ENCODE assay signal across 13 mouse cellular contexts in the genomic region with DNA sequence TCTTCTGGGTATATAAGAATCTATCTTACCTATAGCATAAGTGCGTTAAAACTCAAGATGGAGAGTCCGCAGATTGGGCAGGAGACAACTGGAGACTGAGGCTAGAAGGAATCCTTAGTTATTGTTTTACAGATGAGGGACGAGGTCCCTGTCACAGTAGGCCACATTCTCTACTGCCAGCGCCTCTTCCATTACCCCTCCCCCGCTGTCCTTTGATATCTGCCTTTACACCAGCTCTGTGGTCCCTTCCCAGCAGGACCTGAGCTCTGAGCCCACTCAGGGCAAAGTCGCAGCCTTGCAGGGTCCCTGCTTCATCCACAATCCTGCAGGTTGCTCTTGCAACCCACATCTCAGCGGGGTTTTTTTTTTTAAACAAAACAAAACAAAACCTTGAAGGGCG. TPM values are rescaled to one million over a fixed set of nuclear protein-coding genes. Genes with fewer than 3 reads are reported as not detected.
DNase-seq lines count a peak whose midpoint lies in the region; ATAC-seq and TF ChIP-seq lines count a peak whose summit lies in the region.
"Had no signal": no experiment of that assay in that cellular context is flagged by ENCODE, and none has a peak within 500 bp of the region (broad histone marks: within the 10 kb centered on the region; RNA-seq: fewer than 3 reads in every experiment).

No protein-coding gene starts in this region.

- no peaks in the 10 kb centered on the region for H3K36me3 ChIP-seq in heart, embryonic 13.5 days
- H3K36me3 ChIP-seq in lung, postnatal 0 days (ENCODE audit: insufficient read depth, low read length): no peaks in the 10 kb centered on the region
- H3K36me3 ChIP-seq in hindbrain, embryonic 14.5 days (replicated peaks; ENCODE audit: control insufficient read depth, insufficient read depth): no peaks in the 10 kb centered on the region
- H3K36me3 ChIP-seq in stomach, embryonic 14.5 days (ENCODE audit: control insufficient read depth, insufficient read depth, low read length): no peaks in the 10 kb centered on the region
- H3K36me3 ChIP-seq: embryonic facial prominence, embryonic 15.5 days had no signal

- no peaks in the 10 kb centered on the region for H3K9me3 ChIP-seq in heart, embryonic 13.5 days
- no peaks in the 10 kb centered on the region for H3K9me3 ChIP-seq in lung, postnatal 0 days (ENCODE audit: low read length)
- no peaks in the 10 kb centered on the region for H3K9me3 ChIP-seq in hindbrain, embryonic 14.5 days (ENCODE audit: control insufficient read depth, low read length)
- H3K9me3 ChIP-seq in stomach, embryonic 14.5 days (ENCODE audit: control insufficient read depth, low read depth, low read length): no peaks in the 10 kb centered on the region
- H3K9me3 ChIP-seq: embryonic facial prominence, embryonic 15.5 days had no signal

- TF ChIP-seq EP300 in lung, postnatal 0 days (IDR thresholded peaks at IDR 0.05): no peak

- no peak for ATAC-seq in heart, embryonic 13.5 days (ENCODE audit: extremely low read depth, insufficient number of reproducible peaks, low FRiP score, low TSS enrichment)
- no peak for ATAC-seq in lung, postnatal 0 days
- no peak for ATAC-seq in hindbrain, embryonic 14.5 days (ENCODE audit: low FRiP score)
- no peak for ATAC-seq in stomach, embryonic 14.5 days (ENCODE audit: insufficient number of reproducible peaks, insufficient read depth, low FRiP score, low read depth)
- ATAC-seq: CD4-positive, CD25-positive, alpha-beta regulatory T cell, adult 4 months had no signal

- H3K4me1 ChIP-seq in heart, embryonic 13.5 days: peaks cover 28% of the 10 kb centered on the region
- peaks cover 3% of the 10 kb centered on the region; the same call in 1 of the 2 replicates for H3K4me1 ChIP-seq in lung, postnatal 0 days (ENCODE audit: insufficient read depth, low read depth, low read length)
- 0 out of 2 replicates have a peak, but pooled peaks cover 12% of the 10 kb centered on the region for H3K4me1 ChIP-seq in hindbrain, embryonic 14.5 days (replicated peaks; ENCODE audit: control insufficient read depth, insufficient read depth, low read length)
- peaks cover 5% of the 10 kb centered on the region; the same call in 1 of the 2 replicates for H3K4me1 ChIP-seq in stomach, embryonic 14.5 days (ENCODE audit: control insufficient read depth, insufficient read depth, low read length)

- intact Hi-C loops in heart, postnatal 10 days (cut with DNase I): no loop called here

- peak overlapping the region; percentile 43 for H3K4me3 ChIP-seq in heart, embryonic 13.5 days
- H3K4me3 ChIP-seq in lung, postnatal 0 days (ENCODE audit: low read depth, low read length): peak overlapping the region; percentile 31; the same call in 1 of the 2 replicates
- H3K4me3 ChIP-seq in hindbrain, embryonic 14.5 days (replicated peaks; ENCODE audit: low read length): peak overlapping the region; percentile 16; the same call in 1 of the 2 replicates
- H3K4me3 ChIP-seq in stomach, embryonic 14.5 days (ENCODE audit: low read depth, low read length): peak overlapping the region; percentile 26; the same call in 1 of the 2 replicates

- 7% methylated on average over 8 of the region's 8 CpGs for WGBS in heart, embryonic 13.5 days
- 7% methylated on average over 8 of the region's 8 CpGs for WGBS in lung, postnatal 0 days
- 4% methylated on average over 8 of the region's 8 CpGs for WGBS in hindbrain, embryonic 14.5 days
- whole genome bisulfite sequencing in stomach, embryonic 14.5 days: 6% methylated on average over 8 of the region's 8 CpGs

- peak overlapping the region; percentile 61 for H3K4me2 ChIP-seq in heart, embryonic 13.5 days
- H3K4me2 ChIP-seq in lung, postnatal 0 days (replicated peaks; ENCODE audit: low read depth, low read length): peak overlapping the region; percentile 55; the same call in 1 of the 2 replicates
- peak overlapping the region; percentile 28; the same call in 1 of the 2 replicates for H3K4me2 ChIP-seq in hindbrain, embryonic 14.5 days (replicated peaks)
- peak overlapping the region; percentile 28; the same call in 1 of the 2 replicates for H3K4me2 ChIP-seq in stomach, embryonic 14.5 days (replicated peaks; ENCODE audit: low read depth, low read length)

- no peak for TF ChIP-seq CTCF in lung, postnatal 0 days (IDR thresholded peaks at IDR 0.05)

- H3K27me3 ChIP-seq in heart, embryonic 13.5 days (replicated peaks): peaks cover 100% of the 10 kb centered on the region
- H3K27me3 ChIP-seq in lung, postnatal 0 days (replicated peaks; ENCODE audit: insufficient read depth, low read length): peaks cover 81% of the 10 kb centered on the region
- H3K27me3 ChIP-seq in hindbrain, embryonic 14.5 days (ENCODE audit: control insufficient read depth, insufficient read depth, low read length): peaks cover 99% of the 10 kb centered on the region
- H3K27me3 ChIP-seq in stomach, embryonic 14.5 days (ENCODE audit: control insufficient read depth, insufficient read depth, low read length): peaks cover 84% of the 10 kb centered on the region

- no peak for DNase-seq in heart, postnatal 10 days
- no peak for DNase-seq in lung, postnatal 0 days (ENCODE audit: low spot score)
- DNase-seq in lung, postnatal 36 days: no peak
- DNase-seq in hindbrain, embryonic 14.5 days (ENCODE audit: low spot score): no peak
- DNase-seq in left cerebral cortex, adult 9 months (ENCODE audit: low spot score in 2 of 2): no peak
- no peak for DNase-seq in thymus, postnatal 10 days (ENCODE audit: low spot score in 2 of 2)
- DNase-seq: gastrocnemius, postnatal 14 days; layer of hippocampus, adult 9-11 months had no signal

- no peak overlapping the region for H3K9ac ChIP-seq in heart, embryonic 13.5 days
- H3K9ac ChIP-seq in lung, postnatal 0 days (replicated peaks; ENCODE audit: low read depth): no peak overlapping the region
- no peak overlapping the region for H3K9ac ChIP-seq in hindbrain, embryonic 14.5 days
- no peak overlapping the region for H3K9ac ChIP-seq in stomach, embryonic 14.5 days (replicated peaks; ENCODE audit: low read depth, low read length)
- H3K9ac ChIP-seq: embryonic facial prominence, embryonic 15.5 days had no signal

- no peak overlapping the region for H3K27ac ChIP-seq in heart, embryonic 13.5 days (replicated peaks)
- no peak overlapping the region for H3K27ac ChIP-seq in lung, postnatal 0 days (ENCODE audit: low read length)
- H3K27ac ChIP-seq in hindbrain, embryonic 14.5 days: no peak overlapping the region
- no peak overlapping the region for H3K27ac ChIP-seq in stomach, embryonic 14.5 days (ENCODE audit: low read length)
- H3K27ac ChIP-seq: embryonic facial prominence, embryonic 15.5 days had no signal

RNA-seq across cellular contexts. Expression of a gene that starts 1.9 kb away (rescaled TPM):
- polyA plus RNA-seq in heart, embryonic 13.5 days (2015; fragmentation: Nextera tagmentation; extraction: Ambion mirVana): 0.23 and 1.0 TPM in 2 replicates
- total RNA-seq in heart, postnatal 10 days (2021): not detected
- polyA plus RNA-seq in lung, postnatal 0 days (2015; fragmentation: Nextera tagmentation; extraction: Ambion mirVana): not detected in 2 replicates
- polyA plus RNA-seq in hindbrain, embryonic 14.5 days (2014; fragmentation: Nextera tagmentation; extraction: Ambion mirVana): 0.22 TPM in 1 of 2 replicates, not detected in the other
- polyA plus RNA-seq in stomach, embryonic 14.5 days (2014; fragmentation: Nextera tagmentation; extraction: Ambion mirVana): 8.4 and 9.2 TPM in 2 replicates
- total RNA-seq: gastrocnemius, postnatal 14 days; megakaryocyte-erythroid progenitor cell, adult 5-6 weeks had no signal
- polyA plus RNA-seq: CD4-positive, CD25-positive, alpha-beta regulatory T cell, adult 4 months had no signal

RNA-seq across cellular contexts. Expression of a gene that starts 9.4 kb away (rescaled TPM):
- 14.8 and 19.5 TPM in 2 replicates for polyA plus RNA-seq in heart, embryonic 13.5 days (2015; fragmentation: Nextera tagmentation; extraction: Ambion mirVana)
- 1 to 10 TPM; 6.9 to 8.7 TPM for total RNA-seq in heart, postnatal 10 days (2021)
- 24.3 and 26.0 TPM in 2 replicates for polyA plus RNA-seq in lung, postnatal 0 days (2015; fragmentation: Nextera tagmentation; extraction: Ambion mirVana)
- 36.3 and 36.7 TPM in 2 replicates for polyA plus RNA-seq in hindbrain, embryonic 14.5 days (2014; fragmentation: Nextera tagmentation; extraction: Ambion mirVana)
- polyA plus RNA-seq in stomach, embryonic 14.5 days (2014; fragmentation: Nextera tagmentation; extraction: Ambion mirVana): 33.0 and 38.8 TPM in 2 replicates

RNA-seq across cellular contexts. Expression of a gene that starts 10.6 kb away (rescaled TPM):
- polyA plus RNA-seq in heart, embryonic 13.5 days (2015; fragmentation: Nextera tagmentation; extraction: Ambion mirVana): 0.41 and 0.62 TPM in 2 replicates
- under 1 TPM; 0.22 to 0.55 TPM for total RNA-seq in heart, postnatal 10 days (2021)
- polyA plus RNA-seq in lung, postnatal 0 days (2015; fragmentation: Nextera tagmentation; extraction: Ambion mirVana): 1.9 and 2.4 TPM in 2 replicates
- 0.29 TPM in 2 replicates for polyA plus RNA-seq in hindbrain, embryonic 14.5 days (2014; fragmentation: Nextera tagmentation; extraction: Ambion mirVana)
- polyA plus RNA-seq in stomach, embryonic 14.5 days (2014; fragmentation: Nextera tagmentation; extraction: Ambion mirVana): 4.2 and 4.5 TPM in 2 replicates

RNA-seq across cellular contexts. Expression of a gene that starts 13.1 kb away (rescaled TPM):
- polyA plus RNA-seq in heart, embryonic 13.5 days (2015; fragmentation: Nextera tagmentation; extraction: Ambion mirVana): 80.2 and 94.2 TPM in 2 replicates
- 10 to 100 TPM; 32.9 to 35.6 TPM for total RNA-seq in heart, postnatal 10 days (2021)
- 50.5 and 55.5 TPM in 2 replicates for polyA plus RNA-seq in lung, postnatal 0 days (2015; fragmentation: Nextera tagmentation; extraction: Ambion mirVana)
- 40.4 and 42.9 TPM in 2 replicates for polyA plus RNA-seq in hindbrain, embryonic 14.5 days (2014; fragmentation: Nextera tagmentation; extraction: Ambion mirVana)
- polyA plus RNA-seq in stomach, embryonic 14.5 days (2014; fragmentation: Nextera tagmentation; extraction: Ambion mirVana): 40.3 and 41.0 TPM in 2 replicates

RNA-seq across cellular contexts. Expression of a gene that starts 13.9 kb away (rescaled TPM):
- 120 and 123 TPM in 2 replicates for polyA plus RNA-seq in heart, embryonic 13.5 days (2015; fragmentation: Nextera tagmentation; extraction: Ambion mirVana)
- total RNA-seq in heart, postnatal 10 days (2021): 10 to 100 TPM; 74.2 to 85.8 TPM
- polyA plus RNA-seq in lung, postnatal 0 days (2015; fragmentation: Nextera tagmentation; extraction: Ambion mirVana): 201 and 205 TPM in 2 replicates
- 109 and 111 TPM in 2 replicates for polyA plus RNA-seq in hindbrain, embryonic 14.5 days (2014; fragmentation: Nextera tagmentation; extraction: Ambion mirVana)
- polyA plus RNA-seq in stomach, embryonic 14.5 days (2014; fragmentation: Nextera tagmentation; extraction: Ambion mirVana): 135 and 154 TPM in 2 replicates
